Mouse (Mus musculus) hematopoietic stem cell, adult 5-6 weeks (primary cell): ENCODE results near the gene Pde3a. TPM values are rescaled to one million over a fixed set of nuclear protein-coding genes. Genes with fewer than 3 reads are reported as not detected.
"Not testable (repeated sequence)": the region's sequence is repeated elsewhere in the genome, so short reads cannot be mapped to it uniquely, and the experiment has no call there.

Experiments used
- ATAC-seq, 2 experiments: fragments of 125-278 bp in 1 of 2; replicated peaks in 1 of 2; 2 replicates each; pipeline ENCODE4 v1.8.0; 2016 to 2017; ENCODE audit warnings: inconsistent platforms in 2 of 2, mild to moderate bottlenecking in 2 of 2, moderate number of reproducible peaks in 2 of 2, low read depth in 1 of 2, moderate TSS enrichment in 1 of 2; ENCODE audit not compliant: low FRiP score in 2 of 2, poor library complexity in 2 of 2, severe bottlenecking in 2 of 2, insufficient read depth in 1 of 2, low TSS enrichment in 1 of 2
- total RNA-seq: library from RNA; stranded (forward); fragments of 172-1452, 232-1000 nt; gene quantifications from 2 replicates; pipeline ENCODE4 v1.2.3, GENCODE M21; 2017

The Pde3a gene
- total RNA-seq, 1 experiment from 2014 or later, result not detected

DNA sequence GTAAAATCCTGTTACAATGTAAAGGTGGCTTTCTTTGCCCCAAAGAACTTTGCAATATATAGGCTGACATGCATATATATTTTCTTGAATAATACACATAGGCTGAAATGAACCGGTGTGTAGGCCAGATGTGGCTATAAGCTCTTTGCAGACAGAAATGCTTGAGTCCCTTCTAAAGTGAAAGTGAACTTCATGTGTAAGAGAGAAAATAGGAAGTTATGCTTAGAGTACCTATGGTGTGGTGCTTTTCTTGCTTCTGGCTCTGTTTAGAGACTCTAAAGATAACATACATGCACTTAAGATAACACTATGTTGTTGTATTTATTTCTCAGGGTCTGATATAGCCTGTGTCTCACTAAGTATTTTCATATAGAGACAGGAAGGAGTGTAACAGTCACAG is 58.3 kb downstream of the Pde3a start:
- ATAC-seq, result peak; percentile 77 to 91

DNA sequence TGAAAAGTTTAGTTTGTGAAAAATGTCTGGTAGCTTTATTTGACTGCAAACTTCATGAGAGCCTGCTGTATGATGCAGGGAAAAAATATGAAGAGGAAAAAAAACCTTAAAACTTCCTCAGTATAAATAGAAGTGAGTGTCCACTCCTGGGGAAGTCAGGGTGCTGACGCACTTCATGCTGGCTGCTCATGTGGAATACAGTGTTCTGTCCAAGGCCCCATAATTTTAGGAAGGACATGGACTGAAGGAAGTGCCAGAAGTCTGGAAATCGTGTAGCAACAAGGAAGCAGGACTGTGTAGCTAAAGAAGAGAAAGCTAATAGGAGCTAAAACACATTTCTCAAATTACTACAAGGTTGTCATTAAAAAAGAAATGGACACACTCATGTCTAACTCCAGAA is 59.4 kb downstream of the Pde3a start:
- ATAC-seq, result no peak

DNA sequence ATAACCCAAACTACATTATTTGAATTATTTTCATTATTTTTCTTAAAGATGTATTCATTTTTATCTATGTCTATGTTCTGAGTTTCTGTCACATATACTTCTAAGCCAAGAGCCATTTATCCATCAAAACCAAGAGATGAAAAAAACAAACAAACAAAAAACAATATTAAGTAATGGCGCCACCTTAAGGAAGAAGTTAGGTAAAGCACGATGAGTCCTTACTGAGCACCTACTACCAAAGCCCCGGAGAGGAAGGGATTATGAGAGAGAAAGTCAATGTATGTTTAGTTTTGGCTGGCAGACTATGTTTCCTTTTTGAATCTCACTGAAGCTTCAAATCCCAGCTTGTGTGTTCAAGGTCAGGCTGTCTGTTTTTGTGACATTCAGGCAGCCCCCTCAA is 60.8 kb downstream of the Pde3a start:
- peak in 1 of 2 experiments; percentile 45; a peak in 1 of 4 replicates for ATAC-seq

DNA sequence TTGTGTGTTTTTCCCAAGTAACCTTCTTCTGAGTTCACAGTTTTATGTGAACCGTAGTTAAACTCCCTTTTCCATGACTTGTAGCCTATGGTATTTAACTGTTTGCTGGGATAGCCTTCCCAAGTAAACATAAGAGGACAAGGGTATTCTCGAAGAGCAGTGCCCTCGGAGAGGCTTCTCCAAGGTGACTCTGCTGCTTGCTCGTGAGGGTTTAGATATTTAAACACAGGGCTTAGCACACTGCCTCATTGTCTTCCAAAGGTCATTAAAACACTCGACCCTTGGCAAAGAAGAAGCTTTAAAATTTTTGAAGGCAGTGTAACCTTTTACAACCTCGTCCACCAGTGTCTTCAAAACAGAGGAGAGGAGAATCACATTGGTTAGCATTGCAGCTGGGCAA is 61.3 kb downstream of the Pde3a start:
- ATAC-seq, result no peak

DNA sequence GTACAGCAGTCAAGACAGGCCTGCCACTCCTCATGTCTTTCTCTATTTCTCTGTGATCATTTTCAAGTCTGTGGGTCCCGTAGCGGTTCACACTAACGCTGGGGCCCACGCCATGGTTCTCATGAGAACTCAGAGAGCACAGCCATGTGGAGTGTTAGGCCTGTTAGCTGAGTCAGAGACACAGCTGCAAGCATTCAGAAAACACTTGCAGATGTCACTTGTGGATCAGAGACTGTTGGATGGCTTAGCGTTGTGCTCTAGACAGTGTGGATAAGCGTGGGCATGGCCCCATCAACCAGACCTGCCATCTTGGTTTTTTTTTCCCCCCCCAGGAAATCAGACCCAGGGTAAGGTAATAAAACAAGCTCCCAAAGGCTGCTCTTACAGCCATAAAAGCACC is 62.5 kb downstream of the Pde3a start:
- no peak for ATAC-seq

DNA sequence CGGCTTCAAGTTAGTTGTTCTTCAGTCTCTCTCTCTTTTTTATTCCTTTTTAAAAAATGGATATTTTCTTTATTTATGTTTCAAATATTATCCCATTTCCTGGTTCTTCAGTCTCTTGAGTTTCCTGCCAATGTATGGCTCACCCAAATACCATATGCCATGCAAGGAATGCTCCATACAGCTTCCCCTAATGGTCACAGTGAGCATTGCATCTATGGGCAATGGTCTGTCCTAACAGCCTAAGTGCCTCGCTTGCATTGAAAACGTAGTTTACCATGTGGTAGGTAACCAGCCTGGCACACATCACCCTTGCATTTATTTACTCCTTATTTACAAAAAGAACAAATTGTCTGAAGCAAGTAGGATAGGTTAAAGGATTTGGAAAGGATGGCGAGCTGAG is 64.0 kb downstream of the Pde3a start:
- no peak for ATAC-seq

DNA sequence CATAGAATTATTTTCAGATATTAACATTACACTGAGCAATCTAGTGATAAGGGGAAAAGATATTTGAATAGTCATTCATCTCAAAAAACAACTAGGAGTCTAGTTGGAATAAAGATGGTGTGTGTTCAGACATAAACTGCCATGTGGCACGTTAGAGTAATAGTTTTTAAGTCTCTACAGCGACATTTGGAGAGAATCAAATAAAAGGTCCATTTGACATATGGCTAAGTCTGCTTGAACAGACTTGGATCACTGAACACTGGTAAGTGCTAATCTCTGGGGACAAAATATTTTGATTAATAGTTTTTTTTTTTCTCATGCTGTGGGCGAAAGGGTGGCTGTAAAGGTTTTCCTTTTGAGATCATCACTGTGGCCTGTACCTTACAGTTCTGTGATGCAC is 69.4 kb downstream of the Pde3a start:
- no peak for ATAC-seq

DNA sequence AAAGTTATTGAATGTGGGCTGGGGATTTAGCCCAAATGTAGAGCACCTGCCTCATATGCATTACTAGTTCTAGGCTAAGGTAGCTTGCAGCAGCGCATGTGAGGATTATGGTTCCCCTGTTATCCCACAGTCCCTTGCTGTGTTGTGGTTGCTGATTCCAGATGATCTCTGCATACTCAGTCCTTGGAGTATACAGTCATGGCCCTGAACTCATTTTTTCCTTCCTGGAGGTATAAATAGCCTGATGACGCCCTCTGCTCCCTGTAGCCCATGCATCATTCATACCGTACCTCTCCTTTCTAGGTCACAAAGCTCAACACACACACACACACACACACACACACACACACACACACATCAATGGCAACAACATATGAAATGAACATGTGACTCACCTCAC is 72.2 kb downstream of the Pde3a start:
- no peak for ATAC-seq

DNA sequence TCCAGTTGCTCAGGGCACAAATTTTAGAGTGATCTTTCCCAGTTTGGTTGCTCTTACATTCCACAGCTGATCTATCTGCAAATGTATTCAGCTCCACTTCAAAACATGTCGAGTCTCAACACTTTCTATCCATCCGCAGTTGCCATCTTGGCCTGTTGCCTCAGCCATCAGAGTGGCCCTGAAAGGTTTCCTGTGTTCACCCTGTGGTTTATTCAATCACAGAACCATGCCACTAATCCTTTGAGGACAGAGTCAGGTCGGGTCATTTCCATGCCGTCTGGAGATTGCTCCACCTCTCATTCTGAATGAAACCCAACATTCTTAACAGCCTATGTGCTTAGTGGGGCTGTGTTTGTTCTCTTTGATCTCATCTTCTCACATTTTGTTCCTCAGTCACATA is 73.9 kb downstream of the Pde3a start:
- ATAC-seq, result 0 out of 4 replicates have a peak, but pooled peaks of 1 of the 2 experiments have one; percentile 12

DNA sequence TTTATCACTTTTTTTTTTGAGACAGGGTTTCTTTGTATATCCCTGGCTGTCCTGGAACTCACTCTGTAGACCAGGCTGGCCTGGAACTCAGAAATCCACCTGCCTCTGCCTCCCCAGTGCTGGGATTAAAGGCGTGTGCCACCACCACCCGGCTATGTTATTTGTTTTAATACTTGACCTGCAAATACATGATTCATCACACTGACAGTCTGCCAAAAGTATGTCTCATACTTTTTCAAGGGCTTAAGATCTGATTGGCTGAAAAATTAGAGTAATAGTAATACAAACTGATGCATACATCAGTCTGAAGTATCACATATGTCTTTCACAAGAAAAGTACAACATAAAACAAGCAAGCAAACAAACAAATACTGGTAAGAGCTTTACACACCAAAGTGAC is 78.1 kb downstream of the Pde3a start:
- not testable (repeated sequence) for ATAC-seq

DNA sequence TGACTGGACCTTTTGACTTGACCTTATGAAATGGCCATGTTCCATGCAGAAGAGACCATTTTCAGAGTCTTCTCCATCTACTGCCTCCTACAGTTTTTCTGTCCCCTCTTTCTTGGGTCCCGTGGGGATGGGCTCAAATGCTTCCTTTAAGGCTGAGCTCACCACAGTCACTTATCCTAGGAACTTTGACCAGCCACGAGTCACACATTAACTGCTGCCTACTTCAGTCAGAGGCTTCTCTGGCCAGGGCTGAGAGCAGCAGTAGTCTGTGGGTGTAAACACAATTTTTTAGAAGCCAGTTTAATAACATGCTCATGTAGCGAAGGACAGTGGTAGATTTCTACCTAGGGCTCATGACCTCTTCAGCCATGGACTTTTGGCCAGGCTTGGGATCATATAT is 79.0 kb downstream of the Pde3a start:
- ATAC-seq, result no peak

DNA sequence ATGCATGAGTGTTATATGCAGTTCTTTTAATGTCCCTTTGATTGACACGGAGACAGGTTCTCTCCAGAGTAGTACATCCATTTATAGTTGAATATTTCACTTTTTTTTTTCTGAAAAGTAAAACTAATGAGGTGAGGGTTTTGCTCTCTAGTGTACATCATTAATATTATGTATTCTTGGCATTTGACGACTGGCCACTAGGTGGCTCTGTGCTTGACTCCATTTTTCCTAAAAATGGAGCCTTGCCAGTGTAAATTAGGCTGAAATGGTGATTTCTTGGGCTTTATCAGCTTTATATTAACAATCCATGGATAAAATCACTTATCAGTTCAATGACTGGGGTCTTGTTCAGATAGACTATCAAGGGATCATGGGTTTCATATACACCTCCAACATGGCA is 82.4 kb downstream of the Pde3a start:
- no peak for ATAC-seq

DNA sequence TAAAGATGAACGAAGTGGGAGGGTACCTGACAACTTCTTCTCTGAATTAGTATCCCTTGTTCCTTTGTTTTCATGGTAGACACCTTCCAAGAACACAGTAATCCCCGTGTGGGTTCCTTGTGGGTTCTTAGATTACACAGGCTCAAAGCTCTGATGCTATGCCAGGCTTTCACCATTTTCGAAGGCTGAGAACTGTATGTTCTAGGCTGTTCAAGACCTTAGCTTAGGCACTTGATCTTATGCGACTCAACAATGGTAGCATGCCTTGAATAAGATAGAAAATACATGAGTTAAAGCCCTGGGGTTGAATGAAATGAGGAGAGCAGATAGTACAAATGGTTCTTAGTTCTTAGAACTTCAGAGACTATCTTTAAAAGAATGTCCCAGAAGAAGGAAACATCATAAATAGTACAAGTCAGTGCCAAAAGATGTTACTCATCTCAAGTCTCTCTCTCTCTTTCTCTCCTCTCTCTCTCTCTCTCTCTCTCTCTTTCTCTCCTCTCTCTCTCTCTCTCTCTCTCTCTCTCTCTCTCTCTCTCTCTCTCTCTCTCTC is 83.6 kb downstream of the Pde3a start:
- no peak for ATAC-seq

DNA sequence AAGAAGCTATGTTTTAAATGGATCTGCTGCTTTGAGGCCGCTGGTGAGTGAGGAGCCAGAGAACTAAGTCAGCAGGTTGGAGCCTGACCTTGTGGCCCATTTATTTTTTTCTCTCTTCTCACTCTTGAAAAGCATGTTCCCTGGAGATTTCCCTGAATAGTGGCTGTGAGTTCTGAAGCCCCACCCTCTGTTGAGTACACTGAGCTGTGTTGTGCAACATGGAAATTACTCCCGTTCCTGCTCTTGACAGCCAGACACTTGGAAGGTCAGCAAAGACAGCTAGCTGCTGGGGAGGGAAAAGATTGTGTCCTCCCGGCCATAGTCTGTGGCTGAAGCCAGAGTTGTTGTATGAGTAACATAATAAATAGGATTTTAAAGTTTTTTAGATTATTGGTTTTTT is 84.2 kb downstream of the Pde3a start:
- no peak for ATAC-seq

DNA sequence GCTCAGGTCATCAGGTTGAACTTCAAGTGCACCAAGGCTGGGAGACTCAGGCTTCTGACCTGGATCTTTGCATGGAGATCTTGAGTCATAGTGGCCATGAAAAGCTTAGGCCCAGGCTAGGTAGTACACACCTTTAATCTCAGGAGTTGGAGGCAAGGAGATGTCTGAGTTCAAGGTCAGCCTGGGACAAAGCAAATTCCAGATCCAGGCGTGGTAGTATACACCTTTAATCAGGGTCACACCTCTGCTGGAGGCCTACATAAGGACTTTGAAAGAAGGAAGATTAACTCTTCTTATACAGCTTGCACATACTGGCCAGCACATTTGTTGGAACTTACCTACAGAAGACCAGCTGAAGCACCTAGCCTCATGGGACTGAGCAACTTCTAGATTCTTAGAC is 86.8 kb downstream of the Pde3a start:
- no peak for ATAC-seq

DNA sequence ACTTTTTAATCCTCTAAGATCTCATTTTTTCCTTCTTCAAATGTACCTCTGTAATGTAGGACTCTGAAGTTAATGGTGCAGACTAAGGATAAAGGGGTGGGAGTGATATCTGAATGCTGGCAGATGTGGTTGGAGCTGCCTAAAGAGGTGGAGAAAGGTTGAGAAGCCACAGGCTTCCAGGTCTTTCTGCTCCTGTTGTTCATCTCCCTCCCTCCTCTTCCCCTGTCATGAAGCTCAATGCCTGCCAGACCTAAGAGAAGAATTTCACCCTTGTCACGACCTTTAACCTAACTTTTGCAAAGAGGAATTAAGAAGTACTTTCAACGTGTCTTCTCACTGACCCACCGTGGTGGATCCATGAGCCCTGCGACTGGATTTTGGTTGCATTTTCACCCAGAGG is 87.4 kb downstream of the Pde3a start:
- ATAC-seq, result no peak

DNA sequence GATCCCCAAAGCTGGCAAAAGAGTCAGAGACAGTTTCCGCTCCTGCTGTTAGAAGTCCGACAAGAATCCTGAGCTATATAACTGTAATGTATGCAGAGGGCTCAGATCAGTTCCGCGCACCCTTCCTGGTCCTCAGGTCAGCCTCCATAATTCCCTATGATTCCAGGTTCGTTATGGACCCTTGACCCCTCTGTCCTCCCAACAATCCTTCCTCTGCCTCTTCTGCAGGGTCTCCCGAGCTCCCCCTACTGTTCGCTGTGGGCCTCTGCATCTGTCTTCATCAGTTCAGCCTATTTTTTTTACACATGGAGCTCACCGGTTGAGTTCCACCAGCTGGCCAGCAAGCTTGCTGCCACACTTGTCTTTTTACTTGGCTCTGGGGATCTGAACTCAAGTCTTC is 88.6 kb downstream of the Pde3a start:
- ATAC-seq, result peak; percentile 75 to 85; a peak in 3 of 4 replicates

DNA sequence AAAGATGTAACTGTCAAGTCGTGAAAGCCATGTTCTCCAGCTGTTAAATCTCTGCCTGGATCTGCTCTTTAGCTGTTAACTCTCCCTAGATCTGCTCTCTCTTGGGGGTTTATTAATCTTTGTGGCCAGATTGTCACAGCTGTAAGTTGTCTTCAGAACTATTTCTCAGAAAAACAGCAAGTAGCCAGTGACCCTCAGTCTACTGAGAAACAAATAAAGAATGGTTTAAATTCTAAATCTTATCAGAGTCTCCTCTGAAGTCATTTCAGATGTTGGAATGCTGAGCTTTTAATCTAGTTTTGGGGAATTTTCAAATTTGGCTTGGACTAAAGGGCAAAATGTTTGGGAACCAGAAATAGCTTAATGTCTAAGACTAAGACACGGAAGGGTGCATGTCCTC is 92.3 kb downstream of the Pde3a start:
- ATAC-seq, result no peak

DNA sequence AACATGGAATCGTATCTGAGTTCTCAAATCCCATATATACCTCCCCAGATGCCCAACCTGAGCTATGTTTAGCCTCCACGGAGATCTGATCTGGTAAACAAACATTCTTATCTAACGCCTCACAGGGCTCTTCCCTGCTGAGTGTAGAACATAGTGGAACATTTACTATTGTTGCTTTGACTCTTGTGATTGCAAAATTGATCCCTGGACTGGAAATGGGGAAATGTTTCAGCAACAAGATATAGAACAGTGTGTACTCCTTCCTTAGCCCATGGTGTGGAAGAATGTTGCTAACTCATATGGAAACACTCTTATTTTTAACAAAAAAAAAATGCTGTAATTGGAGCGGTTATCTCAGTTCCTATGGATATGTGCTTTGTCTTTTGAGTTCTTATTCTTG is 98.8 kb downstream of the Pde3a start:
- ATAC-seq, result no peak

DNA sequence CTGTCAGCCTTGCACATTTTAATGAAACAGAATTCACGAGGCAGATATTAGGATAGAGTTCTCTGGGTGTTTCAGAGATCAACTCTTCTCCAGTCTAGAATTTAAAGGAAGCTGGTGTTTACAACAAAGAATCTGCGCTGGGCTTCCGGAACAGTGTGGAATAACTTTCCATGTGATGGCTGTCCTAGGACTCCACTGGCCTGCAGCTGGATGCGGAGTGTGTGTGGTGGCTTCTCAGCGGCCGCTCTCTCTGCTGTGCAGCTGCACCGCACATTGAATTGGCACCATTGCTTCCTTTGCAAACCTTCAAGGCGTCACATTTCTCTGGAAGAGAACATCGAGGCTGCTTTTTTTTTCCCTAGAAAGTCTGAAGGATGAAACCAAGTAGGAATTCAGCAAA is 99.5 kb downstream of the Pde3a start:
- ATAC-seq, result no peak
